Mouse (Mus musculus): ENCODE measurements around the gene Itgb6.

Itgb6 gene

DNA sequence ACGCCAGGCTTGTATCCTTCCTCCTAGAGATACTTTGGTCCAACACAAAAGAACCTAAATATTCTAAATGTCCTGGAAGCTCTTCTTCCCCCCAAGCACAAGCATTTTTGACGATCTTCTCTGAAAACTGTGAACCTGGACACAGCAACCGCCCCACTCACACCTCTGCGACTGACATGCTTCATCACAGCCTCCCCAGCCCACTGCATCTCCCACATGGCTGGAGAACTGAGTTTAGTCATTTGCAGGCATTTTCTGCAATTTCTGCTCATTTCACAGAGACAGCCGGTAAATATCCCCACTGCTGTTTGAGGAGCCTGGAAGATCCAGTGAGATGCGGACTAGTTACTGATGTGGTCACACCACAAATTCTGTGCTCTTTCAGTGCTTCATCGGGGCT is 107.7 kb downstream of the Itgb6 start:
- DNase-seq (ENCODE audit: low read depth, low spot score) = no peak

DNA sequence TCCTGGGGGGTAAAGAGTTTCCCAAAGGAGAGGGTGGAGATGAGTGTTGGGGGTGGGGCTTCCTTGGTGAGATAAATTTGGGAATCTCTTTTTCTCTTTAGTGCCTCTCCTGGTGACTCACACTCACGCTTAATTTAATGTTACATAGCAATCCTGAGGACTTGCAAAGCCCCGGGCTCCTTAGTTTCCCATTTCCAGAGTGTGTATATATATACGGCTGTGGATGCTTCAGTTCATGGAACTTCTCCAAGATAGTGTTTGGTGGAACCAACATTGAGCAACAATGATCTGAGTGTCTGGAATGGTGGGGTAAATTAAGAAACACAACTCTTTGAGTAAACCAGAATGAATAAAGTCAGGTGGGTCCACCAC is 108.6 kb downstream of the Itgb6 start:
- no peak for DNase-seq (ENCODE audit: low read depth, low spot score)

DNA sequence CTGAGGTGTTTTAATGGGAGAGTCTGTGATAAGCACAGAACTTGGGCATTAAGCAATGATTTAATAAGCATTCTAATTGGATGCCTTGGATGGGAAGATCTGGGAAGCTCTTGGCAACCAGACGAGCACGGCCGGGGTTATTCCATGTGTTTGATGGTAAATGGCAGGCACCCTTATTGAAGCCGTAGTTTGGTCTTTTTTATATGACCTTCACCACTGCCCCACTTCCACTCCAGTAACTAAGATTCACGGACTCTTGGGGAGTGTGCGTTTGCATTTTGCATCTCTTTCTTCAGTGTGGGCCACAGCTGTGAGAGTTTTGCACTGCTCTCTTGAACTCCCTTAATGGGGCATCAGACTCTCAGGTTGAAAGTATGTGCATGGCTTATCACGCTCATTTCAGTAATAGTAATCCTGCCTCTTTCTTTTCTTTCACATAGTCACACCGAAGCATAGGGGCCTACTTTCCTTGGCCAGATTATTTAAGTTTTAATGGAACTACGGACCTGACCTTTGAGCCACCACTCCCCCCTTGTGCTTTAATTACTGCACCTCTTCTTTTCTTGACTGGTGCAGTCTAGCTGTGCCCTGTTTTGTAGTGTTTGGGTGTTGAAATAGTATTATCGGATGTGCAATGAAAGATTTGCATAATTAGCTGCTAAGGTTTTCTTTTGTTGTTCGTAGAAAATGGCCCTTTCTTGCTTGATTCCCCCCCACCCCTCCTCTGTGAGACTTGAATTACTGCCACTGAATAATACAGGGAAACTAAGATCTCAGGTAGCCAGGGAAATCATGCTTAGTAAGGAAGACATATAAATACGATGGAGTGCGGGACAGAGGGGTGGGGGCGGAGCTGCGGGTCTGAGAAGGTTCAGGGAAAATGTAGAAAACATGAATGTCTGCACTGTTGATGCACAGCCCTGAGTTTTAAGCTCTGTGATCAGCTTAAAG is 109.3 kb downstream of the Itgb6 start:
- DNase-seq (ENCODE audit: low read depth, low spot score) = no peak

DNA sequence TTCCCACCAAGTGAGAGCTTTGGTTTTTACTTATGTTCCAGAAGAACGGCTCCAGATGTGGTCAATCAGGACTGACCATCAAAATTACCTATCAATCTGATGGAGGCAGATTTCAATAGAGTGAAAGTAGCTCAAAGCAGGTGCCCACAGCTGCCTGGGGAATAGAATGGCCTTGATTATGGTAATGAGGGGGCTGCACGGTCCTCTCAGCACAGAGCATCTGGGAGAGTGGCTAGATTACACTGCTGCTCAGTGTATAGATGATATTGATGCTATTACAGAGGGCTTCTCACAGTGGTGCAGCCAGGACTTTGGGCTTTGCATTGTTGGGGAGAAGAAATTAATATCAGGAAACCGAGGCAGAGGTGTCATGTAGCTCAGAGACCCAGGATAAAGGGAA is 110.8 kb downstream of the Itgb6 start:
- DNase-seq (ENCODE audit: low read depth, low spot score) = no peak

DNA sequence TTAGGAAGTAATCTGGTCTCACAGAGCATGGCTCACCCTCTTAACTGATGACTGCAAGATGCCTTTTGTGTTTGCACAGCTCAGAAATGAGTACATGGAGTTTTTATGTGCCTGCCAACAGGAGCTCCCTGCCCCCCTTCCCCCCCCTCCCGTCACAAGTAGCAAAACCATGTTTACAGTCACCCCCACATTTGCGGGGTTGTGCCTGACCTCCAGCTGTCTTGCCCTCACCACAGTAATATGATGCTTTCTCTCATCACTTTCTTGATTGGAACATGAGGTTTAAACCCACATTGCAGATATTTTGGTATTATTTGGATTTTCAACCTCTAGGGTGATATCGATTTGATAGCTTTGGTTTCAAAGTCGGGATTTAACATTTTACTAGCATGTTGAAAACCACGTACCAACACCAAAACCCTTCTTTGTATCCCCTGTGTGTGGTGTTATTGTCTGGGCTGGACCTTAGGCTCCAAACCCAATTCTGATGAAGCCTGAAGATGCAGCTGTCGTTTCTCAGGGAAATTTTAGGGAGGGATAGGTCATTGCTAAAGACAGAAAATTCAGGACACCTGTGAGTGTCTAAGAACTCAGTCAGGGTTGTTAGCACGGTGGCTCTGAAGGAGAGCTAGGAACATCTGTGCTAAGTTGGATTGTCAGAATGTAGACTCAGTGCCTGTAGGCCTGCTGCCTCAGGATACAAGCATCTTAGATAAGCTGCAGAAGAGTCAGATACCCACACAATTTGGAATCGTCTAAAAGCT is 112.8 kb downstream of the Itgb6 start:
- DNase-seq (ENCODE audit: low read depth, low spot score) = no peak

DNA sequence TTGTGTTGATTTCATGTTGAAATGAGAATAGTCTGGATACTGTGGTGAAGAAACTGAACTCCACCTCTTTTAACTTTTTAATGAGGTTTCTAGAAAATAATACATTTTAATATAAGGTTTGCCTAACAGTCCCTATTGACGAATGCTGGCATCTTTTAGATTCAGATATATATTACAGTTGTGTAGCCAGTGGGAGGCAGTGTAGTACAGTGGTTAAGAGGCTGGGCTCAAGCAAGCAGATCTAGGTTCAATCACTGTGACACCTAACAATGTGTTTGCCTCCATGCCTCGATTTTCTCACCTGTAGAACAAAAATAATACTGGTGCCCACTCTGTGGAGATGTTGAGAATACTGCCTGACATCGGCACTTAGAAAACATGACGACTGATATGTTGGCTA is 114.5 kb downstream of the Itgb6 start:
- no peak for DNase-seq (ENCODE audit: low read depth, low spot score)

DNA sequence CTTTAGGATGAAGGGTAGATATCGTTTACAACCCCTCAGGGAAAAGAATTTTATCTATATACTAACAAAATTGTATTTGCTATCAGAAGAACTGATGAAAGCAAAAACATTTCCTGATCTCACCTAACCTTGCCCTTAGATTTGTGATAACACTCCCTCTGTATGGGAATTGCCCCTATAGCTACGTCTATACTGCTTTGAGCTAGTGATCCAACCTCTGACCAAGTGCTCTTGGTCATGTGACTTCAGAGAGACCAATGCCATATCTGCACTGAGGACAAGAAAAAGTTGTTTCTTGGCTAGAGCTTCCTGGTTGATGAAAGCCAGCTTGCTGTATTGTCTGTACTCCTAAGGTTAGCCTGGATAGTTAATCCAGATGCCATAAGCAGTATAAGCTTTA is 121.1 kb downstream of the Itgb6 start:
- DNase-seq (ENCODE audit: low read depth, low spot score) = no peak

DNA sequence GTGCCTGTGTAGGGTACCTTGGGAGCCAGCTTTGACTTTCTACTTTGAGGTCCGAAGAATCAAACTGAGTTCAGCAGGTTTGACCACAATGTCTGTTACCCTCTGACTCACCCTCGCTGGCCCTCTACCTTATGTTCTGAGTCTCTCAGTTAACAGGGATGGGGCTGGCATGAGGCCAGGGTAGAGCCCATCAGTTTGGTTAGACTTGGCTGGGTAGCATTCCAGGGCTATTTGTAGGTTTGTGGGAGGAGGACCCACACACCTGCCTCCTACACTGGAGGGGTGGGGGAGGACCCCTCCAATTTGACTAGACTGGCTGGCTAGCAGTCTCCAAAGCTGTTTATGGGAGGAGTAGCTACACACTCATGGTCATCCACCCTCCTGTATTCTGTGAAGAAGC is 121.6 kb downstream of the Itgb6 start:
- no peak for DNase-seq (ENCODE audit: low read depth, low spot score)

DNA sequence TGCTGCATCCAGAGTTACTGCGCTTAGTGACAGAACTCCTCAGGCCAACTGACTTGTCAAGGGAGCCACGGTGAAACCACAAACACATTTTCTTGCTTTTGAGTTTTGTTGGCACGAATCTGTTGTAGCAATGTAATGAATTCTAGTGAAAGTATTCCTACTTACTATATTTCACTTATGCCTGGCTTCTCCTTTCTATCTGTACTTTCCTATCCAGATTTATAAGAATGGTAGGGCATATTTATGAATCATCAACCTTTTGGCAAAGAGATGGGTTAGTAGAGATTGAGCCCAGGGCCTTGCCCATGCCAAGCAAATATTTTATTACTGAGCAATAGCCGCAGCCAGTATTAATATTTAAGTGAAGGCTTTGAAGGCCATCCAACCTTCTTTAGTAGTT is 139.0 kb downstream of the Itgb6 start:
- DNase-seq (ENCODE audit: low read depth, low spot score) = no peak

DNA sequence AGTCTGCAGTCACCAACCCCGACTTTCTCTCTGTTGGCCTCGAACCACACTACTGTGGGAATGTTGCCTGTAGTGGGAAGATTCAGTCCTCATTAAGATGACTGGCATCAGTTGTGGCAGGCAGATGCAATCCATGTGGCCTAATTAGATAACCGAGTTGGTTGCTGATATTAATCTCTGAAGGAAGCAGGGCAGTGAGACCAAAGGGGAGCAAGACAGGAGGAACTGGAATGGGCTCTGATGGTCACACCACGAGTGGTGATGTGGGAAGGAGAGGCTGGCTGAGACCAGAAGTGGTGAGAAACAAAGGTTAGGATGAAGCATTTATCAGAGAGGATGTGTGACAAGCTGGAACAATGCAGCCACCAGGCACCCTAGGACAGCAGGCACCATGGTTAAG is 167.9 kb downstream of the Itgb6 start:
- no peak for DNase-seq (ENCODE audit: low read depth, low spot score)

DNA sequence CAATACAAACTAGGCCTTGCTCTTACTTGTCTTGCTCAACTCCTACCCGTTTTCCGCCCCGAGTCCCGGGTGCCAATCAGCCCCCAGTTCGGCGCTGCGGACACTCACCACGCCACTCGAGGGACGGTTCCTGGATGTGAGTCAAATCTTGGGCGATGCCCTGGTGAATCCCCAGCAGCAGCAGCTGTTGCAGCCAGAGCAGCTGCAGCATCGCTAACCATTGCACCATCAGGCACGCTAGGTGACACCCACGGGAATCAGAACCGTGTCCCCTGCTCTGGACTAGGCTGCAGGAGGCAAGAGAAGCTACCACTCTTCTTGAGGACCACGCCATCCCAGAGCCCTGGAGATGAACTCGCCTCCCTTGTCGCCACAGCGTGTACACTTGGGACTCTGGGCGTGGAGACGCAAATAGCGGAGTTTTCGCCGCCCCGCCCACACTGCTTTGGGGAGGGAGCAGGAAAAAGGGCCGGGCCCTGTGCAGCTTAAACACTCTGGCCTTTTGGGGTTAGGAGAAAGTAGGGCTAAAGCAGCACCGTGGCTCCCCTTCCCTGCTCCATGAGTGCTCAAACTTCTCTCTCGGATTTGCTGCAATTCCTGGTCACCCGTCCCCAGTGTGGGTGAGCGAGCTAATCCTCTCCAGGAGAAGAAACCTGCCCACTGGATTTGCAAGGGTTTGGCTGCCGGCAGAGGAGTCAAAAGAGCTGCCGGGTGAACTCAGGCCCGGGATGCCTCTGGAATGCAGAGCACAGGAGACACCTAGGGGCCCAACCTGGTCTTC is 169.4 kb downstream of the Itgb6 start, which contains the start of gene Pla2r1:
TSS of gene Pla2r1 (minus strand) at position 407 of the 781 bp plus-strand sequence.
- DNase-seq (ENCODE audit: low read depth, low spot score) = peak; percentile 50

DNA sequence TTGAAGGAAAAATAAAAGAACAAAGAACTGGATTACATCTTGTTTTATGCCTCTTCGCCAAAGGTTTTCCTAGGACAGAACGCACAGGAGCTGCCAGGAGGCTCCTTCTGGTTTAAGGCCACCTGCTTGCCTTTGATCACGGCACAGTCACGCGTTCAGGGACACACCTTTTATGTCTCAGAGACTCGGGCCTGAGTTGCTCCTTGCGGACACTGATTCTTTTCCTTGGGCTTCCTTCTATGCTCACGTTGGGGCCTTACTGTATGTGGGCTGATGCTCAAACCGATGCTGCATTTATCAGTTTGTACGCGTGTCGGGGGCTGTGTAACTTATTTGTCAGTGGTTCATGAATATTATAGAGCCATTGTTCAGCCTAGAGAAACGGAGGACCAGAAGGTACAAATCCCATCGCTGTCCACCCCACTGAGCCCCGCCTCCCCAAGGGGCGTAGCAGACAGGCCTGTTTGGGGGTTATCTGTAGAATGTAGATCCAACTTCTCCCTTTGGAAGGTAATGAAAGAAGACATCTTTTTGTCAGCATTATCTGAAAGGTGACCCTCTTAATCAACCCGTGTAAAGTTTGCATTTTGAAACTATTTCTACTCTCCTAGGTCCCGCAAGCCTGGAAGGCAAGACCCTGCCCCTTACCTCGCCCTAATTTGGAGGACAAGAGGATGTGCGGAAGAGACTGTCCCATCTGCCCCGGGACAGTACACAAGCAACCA is 170.1 kb downstream of the Itgb6 start:
- DNase-seq (ENCODE audit: low read depth, low spot score) = no peak

DNA sequence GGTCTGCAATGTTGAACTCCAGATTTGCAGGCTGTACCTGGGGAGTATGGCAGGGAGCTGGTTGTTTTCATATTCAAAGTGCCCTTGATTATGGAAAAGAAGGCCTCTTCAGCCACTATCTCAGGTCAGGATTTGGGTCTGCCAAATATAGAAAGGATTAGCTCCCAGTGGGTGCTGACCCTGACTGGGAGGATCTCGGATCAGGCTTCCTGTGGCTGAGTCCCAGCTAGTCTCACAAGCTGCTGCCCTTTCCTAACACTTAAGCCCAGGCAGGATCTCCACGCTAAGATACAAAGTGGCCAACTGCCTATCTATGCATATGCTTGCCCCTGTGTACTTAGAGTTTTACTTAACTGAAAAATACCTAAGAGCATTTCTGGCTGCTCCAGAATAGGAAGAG is 170.8 kb downstream of the Itgb6 start:
- no peak for DNase-seq (ENCODE audit: low read depth, low spot score)

DNA sequence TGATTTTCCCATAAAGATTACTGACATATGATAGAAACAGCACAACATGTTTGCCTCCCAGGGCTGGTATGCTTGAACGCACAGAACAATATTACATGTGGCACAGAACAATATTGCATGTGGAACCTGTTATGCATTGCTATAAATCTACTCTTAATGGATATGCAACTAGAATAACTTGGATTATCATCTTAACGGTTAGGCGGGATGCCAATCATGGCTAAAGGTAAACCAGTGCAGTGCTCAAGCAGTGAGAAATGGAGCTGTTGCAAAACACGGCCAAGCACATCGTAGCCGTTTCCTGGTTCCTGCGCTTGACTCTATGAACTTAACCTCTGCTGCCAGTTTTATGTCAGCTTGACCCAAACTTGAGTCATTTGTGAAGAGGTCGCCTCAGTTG is 171.9 kb downstream of the Itgb6 start:
- no peak for DNase-seq (ENCODE audit: low read depth, low spot score)

DNA sequence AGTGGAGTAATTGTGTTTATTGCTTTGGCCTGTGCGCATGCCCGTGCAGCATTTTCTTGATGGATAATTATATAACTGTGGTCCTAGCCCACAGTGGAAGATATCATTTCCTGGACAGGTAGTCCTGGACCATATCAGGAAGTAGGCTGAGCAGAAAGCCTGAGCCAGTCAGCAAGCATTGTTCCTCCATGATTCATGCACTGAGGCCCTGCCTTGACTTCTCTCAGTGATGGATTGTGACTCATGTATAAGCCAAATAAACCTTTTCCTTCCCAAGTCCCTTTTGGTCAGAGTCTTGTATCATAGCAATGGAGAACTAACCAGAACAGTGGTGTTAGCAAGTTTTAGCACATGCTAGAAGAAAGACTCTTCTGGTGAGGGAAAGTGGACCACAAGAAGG is 172.6 kb downstream of the Itgb6 start:
- no peak for DNase-seq (ENCODE audit: low read depth, low spot score)

All from mesoderm, embryonic 11.5 days (tissue).